16 mouse cellular contexts compared by ENCODE assay signal in genomic region chr2:70317850-70318249, GRCm38 (mm10).
DNase-seq lines count a peak whose midpoint lies in the region; ATAC-seq and TF ChIP-seq lines count a peak whose summit lies in the region.
"Had no signal": no experiment of that assay in that cellular context is flagged by ENCODE, and none has a peak within 500 bp of the region (broad histone marks: within the 10 kb centered on the region; RNA-seq: fewer than 3 reads in every experiment).

No protein-coding gene starts in this region.

- H3K27ac ChIP-seq in heart, embryonic 12.5 days (ENCODE audit: poor library complexity, severe bottlenecking), result peak overlapping the region; percentile 70
- H3K27ac ChIP-seq in forebrain, embryonic 14.5 days (ENCODE audit: low read depth, low read length), result no peak overlapping the region
- no peak overlapping the region for H3K27ac ChIP-seq in forebrain, embryonic 16.5 days (ENCODE audit: low read length)
- H3K27ac ChIP-seq in midbrain, embryonic 16.5 days (ENCODE audit: low read length), result peak overlapping the region; percentile 65
- no peak overlapping the region for H3K27ac ChIP-seq in left cerebral cortex, adult 2 months
- H3K27ac ChIP-seq: hindbrain, embryonic 13.5 days; layer of hippocampus, adult 2 months; liver, embryonic 14.5 days; lung, embryonic 15.5 days had no signal

- no peak for DNase-seq in heart, postnatal 25 days (ENCODE audit: low spot score)
- peak; percentile 11 for DNase-seq in forebrain, embryonic 14.5 days (ENCODE audit: low spot score)
- no peak for DNase-seq in left cerebral cortex, adult 2 months (ENCODE audit: extremely low spot score in 1 of 2, low spot score in 2 of 2)
- no peak for DNase-seq in lung, postnatal 14 days
- DNase-seq: adrenal gland, postnatal 10 days; cerebellum, adult 9-11 months; kidney, postnatal 14 days; layer of hippocampus, postnatal 36 days; thymus, postnatal 25 days had no signal

- peak overlapping the region; percentile 45 for H3K4me2 ChIP-seq in heart, embryonic 12.5 days
- H3K4me2 ChIP-seq in forebrain, embryonic 14.5 days (ENCODE audit: low read length), result no peak overlapping the region
- H3K4me2 ChIP-seq in forebrain, embryonic 16.5 days (ENCODE audit: low read length), result peak overlapping the region; percentile 8; the same call in 1 of the 2 replicates
- no peak overlapping the region for H3K4me2 ChIP-seq in midbrain, embryonic 16.5 days (ENCODE audit: low read length)
- H3K4me2 ChIP-seq: hindbrain, embryonic 13.5 days; lung, embryonic 15.5 days had no signal

- H3K27me3 ChIP-seq in heart, embryonic 12.5 days (replicated peaks), result no peaks in the 10 kb centered on the region
- no peaks in the 10 kb centered on the region for H3K27me3 ChIP-seq in forebrain, embryonic 14.5 days (replicated peaks; ENCODE audit: control insufficient read depth, insufficient read depth, low read length)
- no peaks in the 10 kb centered on the region for H3K27me3 ChIP-seq in forebrain, embryonic 16.5 days (replicated peaks; ENCODE audit: control insufficient read depth, insufficient read depth, low read length)
- no peaks in the 10 kb centered on the region; the same call in 1 of the 2 replicates for H3K27me3 ChIP-seq in midbrain, embryonic 16.5 days (ENCODE audit: control insufficient read depth, insufficient read depth, low read depth, low read length)
- H3K27me3 ChIP-seq: hindbrain, embryonic 13.5 days; lung, embryonic 15.5 days had no signal

- no peaks in the 10 kb centered on the region for H3K36me3 ChIP-seq in heart, embryonic 12.5 days
- H3K36me3 ChIP-seq in forebrain, embryonic 14.5 days (ENCODE audit: control insufficient read depth, insufficient read depth, low read length), result no peaks in the 10 kb centered on the region
- H3K36me3 ChIP-seq in forebrain, embryonic 16.5 days (ENCODE audit: control insufficient read depth, insufficient read depth), result no peaks in the 10 kb centered on the region
- H3K36me3 ChIP-seq in midbrain, embryonic 16.5 days (ENCODE audit: control insufficient read depth, insufficient read depth, low read length), result no peaks in the 10 kb centered on the region
- H3K36me3 ChIP-seq: hindbrain, embryonic 13.5 days; lung, embryonic 15.5 days had no signal

- H3K4me1 ChIP-seq in heart, embryonic 12.5 days (replicated peaks), result peaks cover 47% of the 10 kb centered on the region
- H3K4me1 ChIP-seq in forebrain, embryonic 14.5 days (ENCODE audit: control insufficient read depth, insufficient read depth, low read length), result peaks cover 12% of the 10 kb centered on the region
- peaks cover 29% of the 10 kb centered on the region for H3K4me1 ChIP-seq in forebrain, embryonic 16.5 days (replicated peaks; ENCODE audit: control insufficient read depth, insufficient read depth, low read length)
- peaks cover 11% of the 10 kb centered on the region for H3K4me1 ChIP-seq in midbrain, embryonic 16.5 days (ENCODE audit: control insufficient read depth, insufficient read depth, low read length)

- H3K9ac ChIP-seq in heart, embryonic 12.5 days, result no peak overlapping the region
- H3K9ac ChIP-seq in forebrain, embryonic 14.5 days (ENCODE audit: low read length), result no peak overlapping the region
- H3K9ac ChIP-seq in forebrain, embryonic 16.5 days (replicated peaks; ENCODE audit: low read depth, low read length), result no peak overlapping the region
- H3K9ac ChIP-seq in midbrain, embryonic 16.5 days (ENCODE audit: low read depth, low read length), result no peak overlapping the region
- H3K9ac ChIP-seq: hindbrain, embryonic 13.5 days; liver, embryonic 14.5 days; lung, embryonic 15.5 days had no signal

- TF ChIP-seq CTCF in left cerebral cortex, adult 2 months (IDR thresholded peaks at IDR 0.05), result no peak

- H3K4me3 ChIP-seq in heart, embryonic 12.5 days, result no peak overlapping the region
- H3K4me3 ChIP-seq in forebrain, embryonic 14.5 days (ENCODE audit: low read depth, low read length), result no peak overlapping the region
- no peak overlapping the region for H3K4me3 ChIP-seq in forebrain, embryonic 16.5 days (replicated peaks; ENCODE audit: low read length)
- no peak overlapping the region for H3K4me3 ChIP-seq in midbrain, embryonic 16.5 days (ENCODE audit: low read depth, low read length)
- no peak overlapping the region for H3K4me3 ChIP-seq in left cerebral cortex, adult 2 months
- H3K4me3 ChIP-seq: hindbrain, embryonic 13.5 days; layer of hippocampus, adult 2 months; lung, embryonic 15.5 days had no signal

- no peaks in the 10 kb centered on the region for H3K9me3 ChIP-seq in heart, embryonic 12.5 days (replicated peaks)
- H3K9me3 ChIP-seq in forebrain, embryonic 14.5 days (replicated peaks; ENCODE audit: control insufficient read depth, low read length), result no peaks in the 10 kb centered on the region
- no peaks in the 10 kb centered on the region for H3K9me3 ChIP-seq in forebrain, embryonic 16.5 days (ENCODE audit: control insufficient read depth, low read length)
- H3K9me3 ChIP-seq in midbrain, embryonic 16.5 days (replicated peaks; ENCODE audit: control insufficient read depth, low read length, poor library complexity, severe bottlenecking), result no peaks in the 10 kb centered on the region
- H3K9me3 ChIP-seq: hindbrain, embryonic 13.5 days; lung, embryonic 15.5 days had no signal

- ATAC-seq in heart, embryonic 12.5 days (ENCODE audit: insufficient number of reproducible peaks, low FRiP score), result no peak
- no peak for ATAC-seq in forebrain, embryonic 14.5 days
- ATAC-seq in forebrain, embryonic 16.5 days, result no peak
- ATAC-seq in midbrain, embryonic 16.5 days, result peak; percentile 46; the same call in 1 of the 2 replicates

- 17% methylated on average over 6 of the region's 6 CpGs for WGBS in heart, embryonic 12.5 days
- WGBS in forebrain, embryonic 14.5 days, result 6% methylated on average over 6 of the region's 6 CpGs
- WGBS in forebrain, embryonic 16.5 days, result 5% methylated on average over 6 of the region's 6 CpGs
- 8% methylated on average over 6 of the region's 6 CpGs for WGBS in midbrain, embryonic 16.5 days

- intact Hi-C loops in heart, postnatal 25 days (cut with DNase I), result no loop called here
- intact Hi-C loops in left cerebral cortex, adult 2 months (cut with DNase I), result no loop called here

Comparison
In these comparisons a context has a peak if more than half of its experiments do, and no peak if none do; other contexts are left out.
1. H3K4me2 ChIP-seq: peak in heart, embryonic 12.5 days (single experiment) and forebrain, embryonic 16.5 days (single experiment); none in forebrain, embryonic 14.5 days (single experiment) and midbrain, embryonic 16.5 days (single experiment).
2. H3K27ac ChIP-seq: peak in heart, embryonic 12.5 days (single experiment) and midbrain, embryonic 16.5 days (single experiment); none in forebrain, embryonic 14.5 days (single experiment), forebrain, embryonic 16.5 days (single experiment) and left cerebral cortex, adult 2 months (single experiment).